Mouse (Mus musculus): ENCODE results near the gene Zfp326.

Zfp326 gene

GRCm38 (mm10) chr5:105941951-105942350, 65.6 kb downstream of the Zfp326 start:
- DNase-seq (ENCODE audit: low spot score in 2 of 2), result no peak
